Mouse (Mus musculus): ENCODE data around the gene Ptprc. TPM values are rescaled to one million over a fixed set of nuclear protein-coding genes. Genes with fewer than 3 reads are reported as not detected.

Gene Ptprc
- total and polyA plus RNA-seq, 3 experiments = 13.1 to 15.1 TPM; not detected in 1

DNA sequence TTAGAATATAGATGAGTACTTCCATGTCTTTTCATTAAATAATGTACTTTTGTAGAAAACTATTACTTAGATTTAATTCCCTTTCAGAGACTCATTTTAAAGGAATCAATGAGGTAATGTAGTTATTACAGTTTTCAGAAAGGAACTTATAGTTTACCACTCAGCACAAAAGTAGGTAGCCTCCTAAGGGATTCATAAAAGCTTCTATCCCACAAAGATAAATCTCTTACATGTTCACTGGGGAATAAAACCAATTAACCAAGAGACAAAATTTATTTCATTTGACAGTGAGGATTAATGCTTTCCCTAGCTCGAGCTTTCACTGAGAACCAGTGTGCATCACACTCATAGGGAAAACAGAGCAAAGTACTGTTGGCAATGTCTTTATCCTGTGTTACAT, 82.3 kb downstream of the Ptprc start:
- Histone ChIP-seq H3K27ac (ENCODE audit: control insufficient read depth, low read depth, low read length) (no peak overlapping the region), H3K79me2 (ENCODE audit: control insufficient read depth, insufficient read depth, low read length, poor library complexity) (no peaks in the 10 kb centered on the region), H3K36me3 (ENCODE audit: control insufficient read depth in 1 of 2, insufficient read depth in 2 of 2, low read length in 2 of 2) (no peaks in the 10 kb centered on the region; a peak in 1 of 4 replicates), H3K9me3 (replicated peaks; ENCODE audit: insufficient read depth, low read length) (no peaks in the 10 kb centered on the region), H3K4me3 (ENCODE audit: control insufficient read depth in 1 of 2, insufficient read depth in 1 of 2, low read depth in 2 of 2, low read length in 2 of 2) (no peak overlapping the region), H3K4me1 (ENCODE audit: control insufficient read depth in 1 of 2, insufficient read depth in 2 of 2, low read length in 2 of 2) (no peaks in the 10 kb centered on the region), H3K9ac (ENCODE audit: control insufficient read depth, low read depth, low read length, poor library complexity, severe bottlenecking) (no peak overlapping the region), H3K27me3 (ENCODE audit: control insufficient read depth in 1 of 2, insufficient read depth in 2 of 2, low read length in 2 of 2) (no peaks in the 10 kb centered on the region)
- DNase-seq (ENCODE audit: low read depth, low spot score) = no peak
- TF ChIP-seq NELFE (IDR thresholded peaks at IDR 0.05; ENCODE audit: low read depth, low read length) = no peak
- no peak for TF ChIP-seq CHD2 (IDR thresholded peaks at IDR 0.05; ENCODE audit: low read length)
- no peak for TF ChIP-seq KAT2A (conservative IDR thresholded peaks at IDR 0.05; ENCODE audit: low read depth, low read length)

DNA sequence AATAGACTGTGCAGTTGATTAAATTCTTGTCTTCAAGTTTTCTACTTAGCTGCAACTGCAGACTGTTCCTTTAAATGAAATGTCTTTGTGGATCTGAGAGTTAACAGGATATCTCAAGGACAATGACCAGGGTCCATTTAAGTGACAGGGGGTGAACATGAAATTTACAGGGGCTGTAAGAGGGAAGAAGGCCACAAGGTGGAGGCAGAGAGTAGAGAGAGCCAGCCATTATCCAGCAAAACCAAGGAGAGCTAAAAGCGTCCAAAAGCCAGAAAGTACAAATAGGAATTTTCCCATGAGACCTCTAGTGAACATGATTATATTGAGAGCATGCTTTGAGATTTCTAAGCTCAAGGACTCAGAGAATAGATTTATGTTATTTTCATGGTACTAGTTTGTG, 89.7 kb downstream of the Ptprc start:
- H3K36me3 ChIP-seq (ENCODE audit: control insufficient read depth in 1 of 2, insufficient read depth in 2 of 2, low read length in 2 of 2) = no peaks in the 10 kb centered on the region
- no peaks in the 10 kb centered on the region for H3K4me1 ChIP-seq (ENCODE audit: control insufficient read depth in 1 of 2, insufficient read depth in 2 of 2, low read length in 2 of 2)
- H3K9ac ChIP-seq (ENCODE audit: control insufficient read depth, low read depth, low read length, poor library complexity, severe bottlenecking) = no peak overlapping the region
- H3K4me3 ChIP-seq (ENCODE audit: control insufficient read depth in 1 of 2, insufficient read depth in 1 of 2, low read depth in 2 of 2, low read length in 2 of 2) = no peak overlapping the region
- DNase-seq (ENCODE audit: low read depth, low spot score) = peak; percentile 49
- H3K27me3 ChIP-seq (ENCODE audit: control insufficient read depth in 1 of 2, insufficient read depth in 2 of 2, low read length in 2 of 2) = no peaks in the 10 kb centered on the region
- TF ChIP-seq SMC3 (IDR thresholded peaks at IDR 0.05; ENCODE audit: low read depth, low read length) = peak; percentile 65
- TF ChIP-seq RAD21 (IDR thresholded peaks at IDR 0.05; ENCODE audit: low read depth, low read length) = peak; percentile 58
- TF ChIP-seq CTCF (IDR thresholded peaks at IDR 0.05 in 2 of 3, conservative IDR thresholded peaks at IDR 0.05 in 1 of 3; ENCODE audit: control insufficient read depth in 1 of 3, insufficient read depth in 1 of 3, low read depth in 2 of 3, low read length in 3 of 3, poor library complexity in 1 of 3, severe bottlenecking in 1 of 3) = peak; percentile 41 to 62 (median 46)
- TF ChIP-seq MAZ (IDR thresholded peaks at IDR 0.05; ENCODE audit: low read depth, low read length) = no peak
- TF ChIP-seq ZNF384 (IDR thresholded peaks at IDR 0.05; ENCODE audit: low read depth, low read length) = no peak
- peak; percentile 20; the same call in 1 of the 2 replicates for TF ChIP-seq ZC3H11A (IDR thresholded peaks at IDR 0.05; ENCODE audit: low read depth, low read length)
- TF ChIP-seq CHD2 (IDR thresholded peaks at IDR 0.05; ENCODE audit: low read length) = no peak
- no peak overlapping the region for H3K27ac ChIP-seq (ENCODE audit: control insufficient read depth, low read depth, low read length)
- H3K9me3 ChIP-seq (replicated peaks; ENCODE audit: insufficient read depth, low read length) = no peaks in the 10 kb centered on the region
- no peaks in the 10 kb centered on the region for H3K79me2 ChIP-seq (ENCODE audit: control insufficient read depth, insufficient read depth, low read length, poor library complexity)

DNA sequence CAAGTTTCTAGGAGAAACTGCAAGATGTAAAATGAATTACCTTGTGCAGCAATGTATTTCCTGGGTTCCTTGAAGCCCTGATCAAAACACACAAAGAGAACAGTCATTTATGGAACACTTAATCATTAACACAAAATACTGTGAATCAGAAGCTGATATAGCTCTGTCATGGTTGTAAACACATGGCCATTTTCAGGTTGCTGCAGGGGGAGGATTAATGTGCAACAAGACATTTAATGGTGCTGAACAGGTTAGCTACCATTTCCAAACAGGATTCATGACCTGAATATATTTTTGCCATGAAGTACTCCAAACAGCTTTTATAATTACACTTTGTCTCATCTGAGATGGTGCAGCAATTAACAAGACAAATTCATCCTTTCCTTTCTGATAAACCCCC, 91.8 kb downstream of the Ptprc start:
- H3K9me3 ChIP-seq (replicated peaks; ENCODE audit: insufficient read depth, low read length) = no peaks in the 10 kb centered on the region
- H3K27me3 ChIP-seq (ENCODE audit: control insufficient read depth in 1 of 2, insufficient read depth in 2 of 2, low read length in 2 of 2) = no peaks in the 10 kb centered on the region
- TF ChIP-seq KAT2A (conservative IDR thresholded peaks at IDR 0.05; ENCODE audit: low read depth, low read length) (no peak), POLR2A (IDR thresholded peaks at IDR 0.05; ENCODE audit: control insufficient read depth in 1 of 2, insufficient read depth in 1 of 2, low read depth in 1 of 2, low read length in 2 of 2, poor library complexity in 1 of 2) (no peak), ETS1 (IDR thresholded peaks at IDR 0.05; ENCODE audit: low read depth, low read length) (no peak), USF2 (IDR thresholded peaks at IDR 0.05; ENCODE audit: borderline replicate concordance in 1 of 2, insufficient read depth in 1 of 2, low read depth in 1 of 2, low read length in 2 of 2) (no peak), TCF12 (IDR thresholded peaks at IDR 0.05; ENCODE audit: low read depth, low read length) (no peak), CHD1 (IDR thresholded peaks at IDR 0.05; ENCODE audit: low read depth, low read length) (no peak), SIN3A (IDR thresholded peaks at IDR 0.05; ENCODE audit: low read length) (no peak), CHD2 (IDR thresholded peaks at IDR 0.05; ENCODE audit: low read length) (no peak), MAZ (IDR thresholded peaks at IDR 0.05; ENCODE audit: low read depth, low read length) (no peak), USF1 (IDR thresholded peaks at IDR 0.05; ENCODE audit: low read depth, low read length) (no peak), POLR2AphosphoS2 (IDR thresholded peaks at IDR 0.05; ENCODE audit: low read length) (no peak), TAL1 (IDR thresholded peaks at IDR 0.05; ENCODE audit: low read length) (no peak)
- H3K4me3 ChIP-seq (ENCODE audit: control insufficient read depth in 1 of 2, insufficient read depth in 1 of 2, low read depth in 2 of 2, low read length in 2 of 2) = no peak overlapping the region
- H3K9ac ChIP-seq (ENCODE audit: control insufficient read depth, low read depth, low read length, poor library complexity, severe bottlenecking) = no peak overlapping the region
- H3K4me1 ChIP-seq (ENCODE audit: control insufficient read depth in 1 of 2, insufficient read depth in 2 of 2, low read length in 2 of 2) = no peaks in the 10 kb centered on the region
- no peak overlapping the region for H3K27ac ChIP-seq (ENCODE audit: control insufficient read depth, low read depth, low read length)
- no peaks in the 10 kb centered on the region; a peak in 2 of 4 replicates for H3K36me3 ChIP-seq (ENCODE audit: control insufficient read depth in 1 of 2, insufficient read depth in 2 of 2, low read length in 2 of 2)
- H3K79me2 ChIP-seq (ENCODE audit: control insufficient read depth, insufficient read depth, low read length, poor library complexity) = no peaks in the 10 kb centered on the region
- no peak for DNase-seq (ENCODE audit: low read depth, low spot score)

Data from MEL (cell line).